Mouse (Mus musculus) embryo, embryonic 11.5 days (tissue): ENCODE results near the gene Otog.

Source experiments
- DNase-seq: peaks from one replicate; pipeline ENCODE4 v3.0.0-alpha.2; 2012; ENCODE audit warnings: low read depth, low spot score

Gene Otog

DNA sequence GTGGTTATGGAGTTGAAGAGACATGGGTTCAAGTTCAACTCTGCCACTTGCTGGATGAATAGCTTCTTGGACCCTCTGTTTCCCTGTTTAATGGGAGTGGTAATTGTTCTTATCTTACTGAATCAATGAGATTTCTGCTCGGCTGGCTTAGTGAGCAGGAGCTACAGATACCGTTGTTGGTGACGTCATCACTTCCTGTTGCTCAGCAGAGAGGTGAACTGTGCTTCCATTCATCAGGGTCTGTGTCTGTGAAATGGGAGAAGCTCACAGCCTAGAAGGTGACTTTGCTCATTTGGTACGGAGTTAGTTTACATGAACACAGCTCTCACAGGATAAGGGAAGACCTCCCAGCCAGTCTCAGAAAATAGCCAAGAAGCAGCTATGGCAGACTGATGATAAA lies 113.1 kb downstream of the Otog start:
- DNase-seq, result no peak
